Mouse (Mus musculus) liver, embryonic 14.5 days (tissue): ENCODE results near the gene Rfxank. TPM values are rescaled to one million over a fixed set of nuclear protein-coding genes. Genes with fewer than 3 reads are reported as not detected.

ENCODE experiments used
- ATAC-seq: fragments of 200-750 bp; cut with Nextera tagmentation; 2 replicates; pipeline ENCODE4 v1.8.0; 2017; ENCODE audit warnings: moderate number of reproducible peaks, mild to moderate bottlenecking, moderate library complexity; ENCODE audit not compliant: insufficient read depth
- DNase-seq, 3 experiments: peaks; one replicate each; pipeline ENCODE4 v3.0.0-alpha.2; 2012 to 2013; ENCODE audit warnings: low read depth in 3 of 3, low spot score in 3 of 3
- H3K27ac ChIP-seq: fragments of 300-500 bp; sonication (generic); 2 replicates; pipeline ENCODE4 v1.5.1; 2014; ENCODE audit warnings: moderate library complexity, mild to moderate bottlenecking, control low read depth, inconsistent platforms
- H3K27me3 ChIP-seq: fragments of 300-500 bp; sonication (generic); 2 replicates; pipeline ENCODE4 v1.6.1; 2014; ENCODE audit warnings: mild to moderate bottlenecking, low read length, moderate library complexity; ENCODE audit not compliant: control insufficient read depth, insufficient read depth
- H3K36me3 ChIP-seq: fragments of 300-500 bp; sonication (generic); replicated peaks from 2 replicates; pipeline ENCODE4 v1.6.1; 2014; ENCODE audit warnings: low read depth; ENCODE audit not compliant: control insufficient read depth, insufficient read depth
- H3K4me1 ChIP-seq, 2 experiments: fragments of 200-500 bp in 1 of 2; fragments of 300-500 bp in 1 of 2; sonication (generic) in 1 of 2; replicated peaks; 2 replicates each; pipeline ENCODE4 v1.6.1; 2012 to 2014; ENCODE audit warnings: antibody characterized with exemption in 1 of 2, inconsistent platforms in 1 of 2, low read length in 1 of 2; ENCODE audit not compliant: control insufficient read depth in 2 of 2, insufficient read depth in 2 of 2
- H3K4me2 ChIP-seq: fragments of 300-500 bp; sonication (generic); 2 replicates; pipeline ENCODE4 v1.6.1; 2014; ENCODE audit warnings: low read depth, mild to moderate bottlenecking, control low read depth, moderate library complexity
- H3K4me3 ChIP-seq, 2 experiments: fragments of 200-500 bp in 1 of 2; fragments of 300-500 bp in 1 of 2; sonication (generic) in 1 of 2; 2 replicates each; pipeline ENCODE4 v1.5.1; 2012 to 2014; ENCODE audit warnings: low read depth in 2 of 2, low read length in 2 of 2, mild to moderate bottlenecking in 2 of 2, control low read depth in 1 of 2, inconsistent platforms in 1 of 2, moderate library complexity in 1 of 2; ENCODE audit not compliant: insufficient read depth in 1 of 2
- H3K9ac ChIP-seq: fragments of 300-500 bp; sonication (generic); replicated peaks from 2 replicates; pipeline ENCODE4 v1.6.1; 2014; ENCODE audit warnings: mild to moderate bottlenecking, control low read depth, moderate library complexity
- H3K9me3 ChIP-seq: fragments of 300-500 bp; sonication (generic); 2 replicates; pipeline ENCODE4 v1.6.1; 2016; ENCODE audit warnings: low read length, mixed read lengths; ENCODE audit not compliant: control insufficient read depth
- CTCF ChIP-seq: IDR thresholded peaks from 2 replicates; pipeline ENCODE4 v1.5.1; 2016; ENCODE audit warnings: antibody characterized with exemption, low read depth, control low read depth
- EP300 ChIP-seq: IDR thresholded peaks from 2 replicates; pipeline ENCODE4 v1.6.1; 2016; ENCODE audit warnings: antibody characterized with exemption, low read depth
- WGBS: fragments of 180-500 bp; shearing (Covaris S2); extraction: QIAGEN DNeasy Blood & Tissue Kit; methylation state at CpG from one replicate; pipeline ENCODE4 v1.1.7; 2014; ENCODE audit not compliant: insufficient replicate concordance; 5-methylcytosine and 5-hydroxymethylcytosine counted together
- polyA plus RNA-seq, 2 experiments: library from polyadenylated mRNA; depleted of rRNA in 1 of 2; stranded (reverse) in 1 of 2; unstranded in 1 of 2; fragments of >200 nt; fragmentation: Nextera tagmentation in 1 of 2; extraction: Ambion mirVana in 1 of 2; gene quantifications; 2 replicates each; pipeline versions ENCODE4 v1.2.1 to v1.2.3; 2012 to 2014

Gene Rfxank
- polyA plus RNA-seq, 2 experiments: 6.1 to 6.4 TPM

DNA sequence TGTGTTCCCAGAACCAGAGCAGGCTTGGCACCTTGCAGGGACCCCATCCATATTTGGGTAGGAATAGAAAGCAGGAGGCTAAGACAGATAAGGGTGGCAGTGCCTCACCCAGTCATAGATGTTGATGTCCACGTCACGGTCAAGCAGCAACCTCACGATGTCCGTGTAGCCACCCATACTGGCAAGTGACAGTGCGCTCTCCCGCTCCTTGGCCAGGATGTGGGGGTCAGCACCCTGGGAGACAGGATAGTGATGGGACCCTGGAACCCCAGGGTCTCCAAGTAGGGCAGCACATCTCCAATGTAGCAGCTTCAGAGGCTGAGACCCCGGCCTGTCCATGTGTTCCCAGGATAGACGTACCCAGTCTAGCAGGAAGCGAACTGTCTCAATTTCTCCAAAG lies 4.0 kb downstream of the Rfxank start:
- 70% methylated on average over 9 of the region's 9 CpGs for WGBS
- DNase-seq: no peak
- ATAC-seq: no peak
- no peak overlapping the region for H3K4me3 ChIP-seq
- peaks cover 10% of the 10 kb centered on the region for H3K36me3 ChIP-seq
- no peak overlapping the region for H3K9ac ChIP-seq
- no peak for TF ChIP-seq EP300
- no peak for TF ChIP-seq CTCF
- no peaks in the 10 kb centered on the region for H3K9me3 ChIP-seq
- no peaks in the 10 kb centered on the region for H3K27me3 ChIP-seq
- no peak overlapping the region for H3K4me2 ChIP-seq
- H3K4me1 ChIP-seq: peaks cover 14 to 19% of the 10 kb centered on the region in 2 experiments
- H3K27ac ChIP-seq: no peak overlapping the region

- Histone ChIP-seq H3K9me3 (no peaks in the 10 kb centered on the region), H3K4me1 (peaks cover 14 to 26% of the 10 kb centered on the region in 2 experiments), H3K27me3 (no peaks in the 10 kb centered on the region), H3K4me3 (no peak overlapping the region), H3K4me2 (no peak overlapping the region), H3K9ac (no peak overlapping the region), H3K36me3 (peaks cover 10% of the 10 kb centered on the region), H3K27ac (no peak overlapping the region)
- 78% methylated on average over 5 of the region's 5 CpGs for WGBS
- DNase-seq (no peak), ATAC-seq (no peak)
- TF ChIP-seq CTCF (no peak), EP300 (no peak)
Measured at GRCm38 (mm10) chr8:70134086-70134485, 4.9 kb downstream of the Rfxank start.

DNA sequence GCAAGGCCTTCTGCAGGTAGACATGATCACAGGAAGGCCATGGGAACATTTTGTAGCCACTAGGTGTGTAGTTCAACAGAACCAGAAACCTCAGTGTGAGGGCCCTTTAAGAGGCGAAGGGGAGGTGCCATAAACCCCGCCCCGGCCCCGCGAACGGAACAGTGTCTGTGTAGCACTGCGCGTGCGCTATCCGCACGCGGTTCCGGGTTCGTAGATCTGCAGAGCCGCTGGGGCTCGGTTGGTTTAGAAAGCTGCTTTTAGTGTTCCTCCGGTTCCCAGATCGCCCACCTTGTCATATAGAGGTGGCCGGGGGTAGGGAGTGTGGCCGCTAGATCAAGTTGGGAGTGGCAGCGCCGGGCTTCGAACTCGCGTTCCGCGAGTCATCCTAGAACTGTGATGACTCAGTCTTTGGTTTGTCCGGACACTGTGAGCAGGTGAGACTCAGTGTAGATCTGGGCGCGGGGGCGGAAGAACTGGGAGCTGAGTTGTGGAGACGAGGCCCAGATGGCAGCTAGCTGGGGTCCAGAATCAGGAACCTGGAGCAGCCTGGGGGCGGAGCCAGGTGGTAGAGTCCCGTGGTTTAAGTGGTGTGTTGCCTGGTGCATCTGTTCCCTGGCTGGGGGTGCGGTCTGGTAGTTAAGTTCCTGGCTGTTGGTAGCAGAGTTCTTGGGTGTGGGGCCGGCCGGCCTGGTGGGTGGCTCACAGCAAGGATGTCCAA lies 7.6 kb downstream of the Rfxank start, which contains the start of gene Nr2c2ap:
Nr2c2ap (plus strand) TSS at position 168 of the 718 bp plus-strand sequence.
- ATAC-seq: peak; percentile 83
- Histone ChIP-seq H3K4me3 (peak within 1 kb of the TSS; percentile 68 to 87), H3K9me3 (no peaks in the 10 kb centered on the region), H3K4me2 (peak within 1 kb of the TSS; percentile 90), H3K27me3 (no peaks in the 10 kb centered on the region), H3K27ac (peak within 1 kb of the TSS; percentile 25), H3K4me1 (peaks cover 7 to 20% of the 10 kb centered on the region in 2 experiments), H3K9ac (peak within 1 kb of the TSS; percentile 78), H3K36me3 (peaks cover 10% of the 10 kb centered on the region)
- TF ChIP-seq CTCF (no peak), EP300 (no peak)
- DNase-seq: peak; percentile 70 to 76 (median 72)
- WGBS: 1% methylated on average over 37 of the region's 37 CpGs

- Histone ChIP-seq H3K4me1 (peaks cover 7 to 20% of the 10 kb centered on the region in 2 experiments), H3K27ac (no peak overlapping the region), H3K4me2 (no peak overlapping the region), H3K4me3 (no peak overlapping the region), H3K36me3 (peaks cover 7% of the 10 kb centered on the region; the same call in 1 of the 2 replicates), H3K9me3 (no peaks in the 10 kb centered on the region), H3K27me3 (no peaks in the 10 kb centered on the region), H3K9ac (no peak overlapping the region)
- TF ChIP-seq CTCF (no peak), EP300 (no peak)
- no peak for DNase-seq
- no peak for ATAC-seq
- WGBS: 71% methylated on average over 3 of the region's 3 CpGs
Measured at GRCm38 (mm10) chr8:70130066-70130465, 8.9 kb downstream of the Rfxank start.

DNA sequence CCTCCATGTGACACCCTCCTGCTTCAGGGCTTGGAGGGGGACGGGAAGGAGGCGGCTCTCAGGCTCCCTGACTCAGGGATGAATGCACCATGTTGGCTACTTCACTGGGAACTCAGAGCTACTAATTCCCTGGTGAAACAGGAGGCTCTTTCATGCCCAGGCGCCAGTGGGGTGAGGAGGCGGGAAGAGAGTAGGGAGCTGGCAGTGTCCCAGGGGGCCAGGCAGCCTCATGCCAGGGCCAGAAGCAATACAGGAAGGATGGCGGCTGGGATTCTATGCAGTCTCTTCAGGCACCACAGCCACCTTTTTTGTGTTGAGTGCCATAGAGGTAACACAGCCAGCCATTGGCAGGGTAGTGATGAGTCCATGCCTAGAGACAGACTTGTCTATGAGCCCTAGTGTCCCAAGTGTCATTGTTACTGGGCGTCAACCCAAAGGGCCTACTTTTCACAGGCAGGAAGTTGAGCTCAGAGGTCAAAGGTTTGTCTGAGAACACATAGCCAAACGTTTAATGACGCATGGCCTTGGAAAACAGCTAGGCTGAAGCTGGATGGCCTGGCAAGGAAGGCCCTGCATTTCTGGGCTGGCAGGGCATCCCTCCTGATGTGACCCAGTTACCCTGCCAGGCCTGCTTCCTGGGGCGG lies 9.5 kb downstream of the Rfxank start:
- TF ChIP-seq EP300: no peak
- no peak for TF ChIP-seq CTCF
- Histone ChIP-seq H3K36me3 (0 out of 2 replicates have a peak, but pooled peaks cover 2% of the 10 kb centered on the region), H3K27ac (no peak overlapping the region), H3K4me2 (no peak overlapping the region), H3K9me3 (no peaks in the 10 kb centered on the region), H3K27me3 (no peaks in the 10 kb centered on the region), H3K9ac (no peak overlapping the region), H3K4me3 (no peak overlapping the region), H3K4me1 (peaks cover 7 to 20% of the 10 kb centered on the region in 2 experiments)
- WGBS: 65% methylated on average over 9 of the region's 9 CpGs
- DNase-seq: no peak
- ATAC-seq: no peak
